Mouse (Mus musculus): ENCODE data around the gene Myod1. TPM values are rescaled to one million over a fixed set of nuclear protein-coding genes. Genes with fewer than 3 reads are reported as not detected.

Myod1 gene
- polyA plus RNA-seq, 1 experiment from 2014 or later: 10.8 TPM

DNA sequence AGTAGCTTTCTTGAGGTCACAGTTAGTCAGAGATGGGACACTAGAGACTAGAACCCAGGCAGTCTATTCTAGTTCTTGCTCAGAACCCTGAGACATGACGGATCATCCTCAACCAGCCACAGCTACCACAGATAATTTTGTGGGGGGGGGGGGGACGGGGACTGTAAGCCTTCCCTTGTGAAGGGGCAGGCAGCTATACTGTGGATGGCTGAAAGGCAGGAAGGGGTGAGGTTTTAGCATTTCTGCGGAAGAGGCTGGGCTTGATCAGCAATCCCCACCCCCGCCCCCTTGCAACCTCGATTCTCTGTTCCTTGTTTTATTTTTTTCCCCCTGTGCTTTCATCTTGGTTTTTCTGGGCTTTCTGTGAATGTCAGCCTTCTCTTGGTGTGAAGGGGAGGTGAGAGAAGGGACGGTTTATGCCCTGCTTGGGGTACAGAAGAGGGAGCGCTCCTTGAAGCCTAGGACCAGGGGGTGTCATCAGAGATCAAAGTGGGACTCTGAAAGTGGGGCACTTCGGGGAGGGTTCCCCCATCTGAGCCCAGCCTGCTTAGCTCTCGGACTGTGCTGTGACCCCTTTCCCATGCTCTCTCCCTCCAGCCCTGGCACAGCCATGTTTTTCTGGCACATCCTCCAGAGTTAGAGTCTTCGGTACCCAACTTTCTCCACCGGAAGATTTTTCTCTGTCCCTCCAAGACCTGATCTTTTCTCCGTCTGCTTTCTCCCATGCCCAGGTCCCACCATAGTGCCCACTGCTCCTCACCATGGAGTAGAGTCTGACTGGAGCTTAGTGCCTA, 17.6 kb downstream of the Myod1 start:
- H3K4me3 ChIP-seq: no peak overlapping the region
- no peak overlapping the region for H3K27ac ChIP-seq
- no peak overlapping the region for H3K4me2 ChIP-seq (replicated peaks)
- H3K27me3 ChIP-seq (replicated peaks): peaks cover 55% of the 10 kb centered on the region
- no peak overlapping the region for H3K9ac ChIP-seq
- H3K9me3 ChIP-seq: no peaks in the 10 kb centered on the region
- H3K36me3 ChIP-seq: no peaks in the 10 kb centered on the region
- ATAC-seq (ENCODE audit: low FRiP score, low read depth): no peak
- H3K4me1 ChIP-seq: peaks cover 32% of the 10 kb centered on the region
- 45% methylated on average over 12 of the region's 12 CpGs for WGBS

DNA sequence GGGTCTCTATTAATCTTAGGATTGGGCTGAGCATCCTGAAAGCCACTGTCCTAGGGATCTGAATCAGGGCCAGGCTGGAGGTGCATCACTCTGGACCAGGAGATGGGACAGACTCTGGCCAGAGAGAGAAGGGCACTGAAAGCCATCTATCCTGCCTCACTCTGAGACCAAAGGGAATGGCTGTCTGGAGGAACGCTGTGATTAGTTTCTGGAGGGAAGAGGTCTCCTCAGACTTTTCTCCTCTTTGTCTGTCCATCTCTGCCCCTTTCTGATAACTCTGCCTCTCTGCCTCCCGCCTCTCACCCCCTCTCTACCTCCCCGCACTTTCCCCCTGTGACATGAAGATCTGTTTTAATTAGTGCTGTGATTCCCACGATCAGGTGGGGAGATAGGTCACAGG, 18.7 kb downstream of the Myod1 start:
- peaks cover 38% of the 10 kb centered on the region for H3K4me1 ChIP-seq
- ATAC-seq (ENCODE audit: low FRiP score, low read depth): no peak
- whole genome bisulfite sequencing: 59% methylated on average over 4 of the region's 4 CpGs
- H3K36me3 ChIP-seq: no peaks in the 10 kb centered on the region
- H3K27ac ChIP-seq: no peak overlapping the region
- peaks cover 65% of the 10 kb centered on the region for H3K27me3 ChIP-seq (replicated peaks)
- no peak overlapping the region for H3K9ac ChIP-seq
- no peak overlapping the region for H3K4me3 ChIP-seq
- H3K9me3 ChIP-seq: no peaks in the 10 kb centered on the region
- H3K4me2 ChIP-seq (replicated peaks): no peak overlapping the region

DNA sequence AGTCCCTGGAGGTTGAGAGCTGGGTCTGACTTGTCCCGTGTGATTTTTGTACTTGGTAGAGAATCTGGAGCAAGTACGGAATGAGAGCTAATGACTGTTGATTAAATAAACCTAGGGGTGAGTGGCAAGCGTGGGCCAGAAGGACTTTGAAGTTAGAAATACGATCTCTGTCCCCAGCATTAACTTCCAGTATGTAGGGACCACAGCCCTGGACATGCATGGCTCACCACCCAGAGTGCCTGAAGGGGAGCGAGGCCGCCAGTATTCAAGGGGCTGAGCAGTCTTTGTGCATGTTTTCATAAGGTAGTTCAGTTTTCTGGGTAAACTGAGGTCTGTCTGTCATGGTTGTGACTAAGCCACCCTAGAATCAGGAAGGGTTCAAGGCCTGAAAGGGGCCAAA, 19.3 kb downstream of the Myod1 start:
- peaks cover 67% of the 10 kb centered on the region for H3K27me3 ChIP-seq (replicated peaks)
- no peak overlapping the region for H3K27ac ChIP-seq
- ATAC-seq (ENCODE audit: low FRiP score, low read depth): no peak
- peak overlapping the region; percentile 77 for H3K4me2 ChIP-seq (replicated peaks)
- 46% methylated on average over 6 of the region's 6 CpGs for WGBS
- H3K36me3 ChIP-seq: no peaks in the 10 kb centered on the region
- no peaks in the 10 kb centered on the region for H3K9me3 ChIP-seq
- peaks cover 44% of the 10 kb centered on the region for H3K4me1 ChIP-seq
- H3K9ac ChIP-seq: no peak overlapping the region
- no peak overlapping the region for H3K4me3 ChIP-seq

DNA sequence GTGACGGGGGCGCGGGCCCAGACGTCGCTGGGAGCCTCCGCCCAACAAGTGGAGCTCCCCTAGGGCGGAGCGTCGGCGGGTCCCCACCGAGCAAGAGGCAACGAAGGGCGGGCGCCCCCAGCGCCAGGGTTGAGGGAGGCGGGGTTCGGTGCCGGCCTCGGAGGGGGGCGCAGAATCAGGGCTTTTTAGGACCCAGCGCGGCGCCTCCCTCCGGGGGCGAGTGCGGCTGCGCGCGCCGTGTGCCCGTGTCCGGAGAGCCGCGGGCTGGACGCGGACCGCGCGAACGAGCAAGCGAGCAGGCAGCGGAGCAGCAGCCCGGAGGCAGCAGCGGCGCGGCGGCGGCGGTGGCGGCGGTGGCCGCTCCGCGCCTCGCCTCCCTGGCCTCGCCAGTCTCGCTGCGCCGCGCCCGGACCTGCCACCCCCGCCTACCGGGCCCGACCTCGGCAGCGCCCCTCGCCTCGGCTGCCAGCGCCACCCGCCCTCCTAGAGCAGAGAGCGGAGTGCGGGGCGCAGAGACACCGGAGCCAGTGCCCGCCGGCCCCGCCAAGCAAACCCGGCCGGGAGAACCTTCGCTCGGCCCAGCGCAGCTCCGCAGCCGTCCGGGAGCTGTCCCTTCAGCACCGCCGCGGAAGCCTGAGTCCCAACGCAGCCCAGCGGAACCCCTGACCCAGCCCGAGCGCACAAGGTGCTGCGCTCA, 20.1 kb downstream of the Myod1 start, which contains the start of gene Kcnc1:
Kcnc1 (plus strand) TSS at position 267 of the 697 bp plus-strand sequence.
- ATAC-seq (ENCODE audit: low FRiP score, low read depth): peak; percentile 57
- Histone ChIP-seq H3K27me3 (replicated peaks) (peaks cover 67% of the 10 kb centered on the region), H3K36me3 (no peaks in the 10 kb centered on the region), H3K9ac (peak within 1 kb of the TSS; percentile 84), H3K4me1 (peaks cover 44% of the 10 kb centered on the region), H3K4me2 (replicated peaks) (peak within 1 kb of the TSS; percentile 77), H3K9me3 (no peaks in the 10 kb centered on the region), H3K27ac (peak within 1 kb of the TSS; percentile 42; the same call in 1 of the 2 replicates), H3K4me3 (peak within 1 kb of the TSS; percentile 68)
- WGBS: 1% methylated on average over 72 of the region's 93 CpGs

DNA sequence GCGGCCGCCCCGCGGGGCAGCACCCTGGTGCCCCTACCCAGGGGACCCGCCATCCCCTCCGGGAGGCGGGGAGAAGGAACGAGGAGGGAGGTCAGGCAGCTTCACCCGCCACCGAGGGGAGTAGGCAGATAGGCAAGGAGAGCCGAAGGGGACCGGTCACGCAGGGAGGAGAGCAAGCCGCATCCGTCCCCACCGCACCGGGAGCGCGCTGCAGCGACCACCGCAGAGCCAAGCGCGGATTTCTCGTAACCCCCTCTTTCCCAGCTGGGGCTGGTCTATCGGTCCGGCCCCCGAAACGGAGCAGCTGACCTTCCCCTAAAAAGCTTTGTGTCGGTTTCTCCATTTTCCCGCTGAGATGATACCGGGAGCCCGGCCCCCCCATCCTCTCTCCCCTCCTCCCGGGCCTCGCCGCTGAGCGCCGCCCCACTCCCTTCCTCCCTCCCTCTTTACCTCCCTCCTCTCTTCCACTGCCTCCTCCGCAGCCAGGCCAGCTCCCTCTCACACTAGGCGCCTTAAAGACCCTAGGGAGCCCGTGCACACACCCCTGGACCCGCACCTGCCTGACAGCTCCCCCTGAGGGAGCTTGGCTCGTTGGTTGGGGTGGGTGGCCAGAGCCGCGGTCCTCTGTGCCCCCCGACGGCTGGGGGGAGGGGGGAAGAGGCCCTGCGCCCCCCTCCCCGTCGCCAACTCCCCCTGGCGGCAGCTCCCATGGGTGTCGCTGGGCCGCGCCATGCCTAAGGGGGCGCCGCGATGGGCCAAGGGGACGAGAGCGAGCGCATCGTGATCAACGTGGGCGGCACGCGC, 20.9 kb downstream of the Myod1 start:
- H3K4me2 ChIP-seq (replicated peaks): peak overlapping the region; percentile 77
- peaks cover 44% of the 10 kb centered on the region for H3K4me1 ChIP-seq
- no peaks in the 10 kb centered on the region for H3K36me3 ChIP-seq
- peak overlapping the region; percentile 68 for H3K4me3 ChIP-seq
- WGBS: under 1% methylated on average over 64 of the region's 64 CpGs
- peak; percentile 66 for ATAC-seq (ENCODE audit: low FRiP score, low read depth)
- H3K9me3 ChIP-seq: no peaks in the 10 kb centered on the region
- H3K27me3 ChIP-seq (replicated peaks): peaks cover 67% of the 10 kb centered on the region
- H3K9ac ChIP-seq: peak overlapping the region; percentile 84
- peak overlapping the region; percentile 42; the same call in 1 of the 2 replicates for H3K27ac ChIP-seq

DNA sequence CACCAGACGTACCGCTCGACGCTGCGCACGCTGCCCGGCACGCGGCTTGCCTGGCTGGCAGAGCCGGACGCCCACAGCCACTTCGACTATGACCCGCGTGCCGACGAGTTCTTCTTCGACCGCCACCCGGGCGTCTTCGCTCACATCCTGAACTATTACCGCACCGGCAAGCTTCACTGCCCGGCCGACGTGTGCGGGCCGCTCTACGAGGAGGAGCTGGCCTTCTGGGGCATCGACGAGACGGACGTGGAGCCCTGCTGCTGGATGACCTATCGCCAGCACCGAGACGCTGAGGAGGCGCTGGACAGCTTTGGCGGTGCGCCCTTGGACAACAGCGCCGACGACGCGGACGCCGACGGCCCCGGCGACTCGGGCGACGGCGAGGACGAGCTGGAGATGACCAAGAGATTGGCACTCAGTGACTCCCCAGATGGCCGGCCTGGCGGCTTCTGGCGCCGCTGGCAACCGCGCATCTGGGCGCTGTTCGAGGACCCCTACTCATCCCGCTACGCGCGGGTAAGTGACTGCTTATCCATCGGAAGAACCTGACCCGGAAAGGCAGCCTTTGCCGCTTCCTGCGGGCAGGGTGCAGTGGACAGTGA, 21.6 kb downstream of the Myod1 start:
- Histone ChIP-seq H3K4me3 (peak overlapping the region; percentile 68), H3K9me3 (no peaks in the 10 kb centered on the region), H3K36me3 (no peaks in the 10 kb centered on the region), H3K27ac (no peak overlapping the region), H3K4me1 (peaks cover 44% of the 10 kb centered on the region), H3K4me2 (replicated peaks) (peak overlapping the region; percentile 77), H3K27me3 (replicated peaks) (peaks cover 67% of the 10 kb centered on the region), H3K9ac (peak overlapping the region; percentile 84)
- peak; percentile 1; the same call in 1 of the 2 replicates for ATAC-seq (ENCODE audit: low FRiP score, low read depth)
- WGBS: 15% methylated on average over 70 of the region's 70 CpGs

DNA sequence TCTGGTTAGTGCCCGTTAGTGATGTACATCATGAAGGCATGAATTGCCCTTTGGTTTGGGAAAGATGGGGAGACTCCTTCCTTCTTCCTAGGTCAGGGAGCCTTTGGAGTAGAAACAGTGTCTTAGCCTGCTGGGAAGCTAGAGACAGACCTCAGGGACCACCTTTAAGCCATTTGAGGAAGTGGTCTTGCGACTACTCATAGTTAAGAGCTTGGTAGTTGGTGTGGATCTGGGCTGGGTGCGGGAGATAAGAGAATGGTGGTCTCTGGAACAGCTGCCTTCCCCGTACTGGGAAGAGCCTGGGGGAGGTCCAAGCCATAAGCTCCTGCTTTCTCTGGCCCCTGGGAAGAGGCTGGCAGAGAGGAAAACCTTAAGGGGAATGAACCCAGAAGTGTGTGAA, 22.3 kb downstream of the Myod1 start:
- Histone ChIP-seq H3K9ac (0 out of 2 replicates have a peak overlapping the region, but pooled peaks have one; percentile 17), H3K4me1 (peaks cover 44% of the 10 kb centered on the region), H3K4me3 (peak overlapping the region; percentile 68; the same call in 1 of the 2 replicates), H3K4me2 (replicated peaks) (peak overlapping the region; percentile 77), H3K27me3 (replicated peaks) (peaks cover 65% of the 10 kb centered on the region), H3K27ac (no peak overlapping the region), H3K9me3 (no peaks in the 10 kb centered on the region), H3K36me3 (no peaks in the 10 kb centered on the region)
- no peak for ATAC-seq (ENCODE audit: low FRiP score, low read depth)
- WGBS: 73% methylated on average over 4 of the region's 4 CpGs

DNA sequence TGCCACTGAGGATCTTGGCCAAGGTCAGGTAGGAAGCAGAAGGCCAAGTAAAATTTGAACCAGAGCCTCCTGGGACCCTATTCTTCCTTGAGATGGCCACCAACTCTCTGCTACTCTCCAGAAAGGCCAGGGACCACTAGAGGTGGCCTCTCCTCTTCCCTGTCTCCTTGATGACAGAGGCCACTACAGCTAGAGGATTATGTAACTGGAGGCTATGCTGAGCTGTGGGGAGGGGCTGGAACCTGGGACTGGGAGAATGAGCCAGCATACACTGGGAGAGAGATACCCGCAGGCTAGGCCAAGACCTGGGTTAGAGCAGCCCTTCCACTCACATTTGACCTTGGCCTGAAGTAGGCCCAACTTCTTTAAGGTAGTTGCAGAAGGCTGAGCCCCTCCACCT, 23.4 kb downstream of the Myod1 start:
- 0 out of 2 replicates have a peak overlapping the region, but pooled peaks have one; percentile 0 for H3K4me3 ChIP-seq

DNA sequence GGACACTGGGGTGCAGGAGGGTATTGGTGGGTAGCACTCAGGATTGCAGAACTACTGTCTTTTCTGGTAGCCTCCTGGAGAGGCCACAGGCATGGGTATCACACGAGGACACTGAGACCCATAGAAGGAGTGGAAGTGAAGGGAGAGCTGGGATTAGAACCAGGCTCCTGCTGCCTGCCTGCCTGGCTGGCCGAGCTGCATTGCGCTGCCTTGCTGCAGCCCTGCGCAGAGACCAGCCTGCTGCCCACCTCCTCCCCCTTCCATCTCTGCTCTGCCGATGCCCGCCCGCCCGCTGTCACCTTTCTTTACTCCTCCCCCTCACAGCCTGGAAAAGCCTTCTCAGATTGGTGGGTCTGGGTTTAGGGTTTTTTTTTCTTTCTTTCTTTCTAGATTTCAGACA, 24.1 kb downstream of the Myod1 start:
- no peaks in the 10 kb centered on the region for H3K36me3 ChIP-seq
- peak overlapping the region; percentile 77 for H3K4me2 ChIP-seq (replicated peaks)
- peaks cover 44% of the 10 kb centered on the region for H3K4me1 ChIP-seq
- H3K27me3 ChIP-seq (replicated peaks): peaks cover 48% of the 10 kb centered on the region
- ATAC-seq (ENCODE audit: low FRiP score, low read depth): no peak
- 44% methylated on average over 8 of the region's 8 CpGs for WGBS
- 0 out of 2 replicates have a peak overlapping the region, but pooled peaks have one; percentile 0 for H3K4me3 ChIP-seq
- H3K9ac ChIP-seq: no peak overlapping the region
- H3K9me3 ChIP-seq: no peaks in the 10 kb centered on the region
- H3K27ac ChIP-seq: no peak overlapping the region

More for the DNA sequence above, 23.4 kb downstream of the Myod1 start:
- peak overlapping the region; percentile 77 for H3K4me2 ChIP-seq (replicated peaks)
- peaks cover 55% of the 10 kb centered on the region for H3K27me3 ChIP-seq (replicated peaks)
- H3K9ac ChIP-seq: no peak overlapping the region
- WGBS: 100% methylated on average over 1 of the region's 1 CpGs
- no peak for ATAC-seq (ENCODE audit: low FRiP score, low read depth)
- H3K9me3 ChIP-seq: no peaks in the 10 kb centered on the region
- H3K27ac ChIP-seq: no peak overlapping the region
- no peaks in the 10 kb centered on the region for H3K36me3 ChIP-seq
- H3K4me1 ChIP-seq: peaks cover 44% of the 10 kb centered on the region

DNA sequence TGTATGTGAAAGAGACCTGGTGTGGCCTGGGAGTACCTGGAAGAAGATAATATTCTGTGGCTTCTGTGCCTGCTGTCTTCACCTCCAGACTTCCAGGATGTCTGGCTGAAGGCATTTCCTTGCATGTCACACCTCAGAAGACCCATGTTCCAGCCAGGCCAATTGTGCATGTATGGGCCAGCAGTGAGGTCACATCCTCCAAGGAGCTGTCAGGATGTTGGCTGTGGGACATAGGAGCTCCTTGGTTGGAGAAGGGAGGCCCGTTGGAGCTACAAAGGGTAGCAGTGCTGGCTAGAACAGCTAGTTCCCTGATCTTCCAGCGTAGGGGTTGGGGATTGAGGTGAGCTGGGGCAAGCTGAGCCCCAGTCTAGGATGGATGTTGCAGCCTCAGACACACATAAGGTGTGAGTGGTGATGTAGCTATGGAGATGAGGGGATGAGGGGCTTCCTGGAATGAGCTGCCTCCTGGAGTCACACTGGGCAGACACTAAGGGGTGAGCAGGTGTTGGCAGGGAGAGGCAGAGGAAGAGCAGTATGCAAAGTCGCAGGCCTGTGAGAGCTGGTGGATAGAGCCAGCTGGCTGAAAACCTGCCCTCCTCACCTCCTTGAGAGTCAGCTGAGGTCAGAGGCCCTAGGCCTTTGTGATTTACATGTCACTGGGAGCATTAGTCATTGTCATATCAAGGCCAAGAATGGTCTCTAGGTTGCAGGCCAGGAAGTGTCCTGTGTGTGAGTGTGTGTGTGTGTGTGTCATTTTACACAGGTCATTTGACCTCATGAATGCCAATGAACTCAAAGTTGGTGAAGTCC, 25.3 kb downstream of the Myod1 start:
- Histone ChIP-seq H3K4me1 (peaks cover 34% of the 10 kb centered on the region), H3K27me3 (replicated peaks) (peaks cover 38% of the 10 kb centered on the region)

More for the DNA sequence above, 25.3 kb downstream of the Myod1 start:
- Histone ChIP-seq H3K4me3 (no peak overlapping the region), H3K36me3 (no peaks in the 10 kb centered on the region), H3K27ac (no peak overlapping the region), H3K9ac (no peak overlapping the region), H3K4me2 (replicated peaks) (peak overlapping the region; percentile 77; the same call in 1 of the 2 replicates), H3K9me3 (no peaks in the 10 kb centered on the region)
- WGBS: 77% methylated on average over 3 of the region's 3 CpGs
- ATAC-seq (ENCODE audit: low FRiP score, low read depth): no peak

All from neural tube, embryonic 12.5 days (tissue).